Mouse (Mus musculus): ENCODE measurements around the gene Duxbl3. TPM values are rescaled to one million over a fixed set of nuclear protein-coding genes. Genes with fewer than 3 reads are reported as not detected.

Gene Duxbl3
- polyA plus RNA-seq (2014; fragmentation: Illumina TruSeq; extraction: RNeasy Lipid Tissue Mini Kit (QIAGEN cat#74804)): 3.9 TPM

DNA sequence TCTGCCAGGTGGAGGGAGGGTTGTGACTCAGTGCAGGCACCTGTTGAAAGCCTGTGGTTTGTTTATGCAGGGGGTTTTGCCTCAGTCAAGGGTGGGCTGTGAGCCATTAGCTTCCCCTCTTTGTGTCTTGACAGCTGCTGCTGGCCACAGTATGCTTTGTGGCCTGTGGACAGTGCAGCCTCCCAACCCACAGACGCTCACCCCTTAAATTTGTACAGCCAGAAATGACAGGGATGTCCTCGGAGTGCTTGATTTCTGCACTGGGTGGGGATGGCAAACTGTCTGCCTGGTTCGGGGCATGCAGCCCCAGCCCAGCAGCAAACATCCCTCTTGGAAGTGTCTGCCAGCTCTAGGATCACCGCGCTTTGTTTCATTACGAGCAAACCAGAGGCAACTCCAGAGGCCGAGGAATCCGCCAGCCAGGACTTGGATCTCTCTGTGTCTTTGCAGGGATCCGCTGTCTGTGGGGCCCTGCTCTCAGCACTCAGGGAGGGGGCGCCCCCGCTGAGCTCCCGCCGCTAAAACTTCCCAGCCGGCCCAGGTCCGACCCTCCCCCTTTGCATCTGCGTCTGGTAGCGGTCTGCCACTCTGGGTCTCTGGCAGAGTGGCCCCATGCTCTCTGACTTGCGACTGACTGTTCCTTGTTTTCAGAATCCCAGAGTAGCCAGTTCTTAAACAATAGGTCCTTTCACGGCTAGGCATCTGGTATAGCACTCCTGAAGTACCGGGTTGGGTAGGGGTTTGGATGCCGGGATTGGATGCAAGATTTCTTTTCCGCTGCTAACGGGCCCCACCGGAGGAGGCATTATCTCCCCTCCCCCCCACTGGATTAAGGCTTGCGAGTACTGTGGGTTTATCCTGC is at the start of gene Duxbl3:
Gene Duxbl3, plus strand, starts transcription at position 207 of the 862 bp plus-strand sequence.

Other genes starting within 250 kb of the Duxbl3 start
- gene Gm9780, start 215.3 kb upstream of the Duxbl3 start, polyA plus RNA-seq (2014; fragmentation: Illumina TruSeq; extraction: RNeasy Lipid Tissue Mini Kit (QIAGEN cat#74804)): 5.3 TPM
- not detected for gene Tmem254c, start 190.6 kb upstream of the Duxbl3 start, polyA plus RNA-seq (2014; fragmentation: Illumina TruSeq; extraction: RNeasy Lipid Tissue Mini Kit (QIAGEN cat#74804))
- not detected for gene Cphx2, start 176.4 kb upstream of the Duxbl3 start, polyA plus RNA-seq (2014; fragmentation: Illumina TruSeq; extraction: RNeasy Lipid Tissue Mini Kit (QIAGEN cat#74804))
- 2.3 TPM for gene Cphx3, start 175.7 kb upstream of the Duxbl3 start, polyA plus RNA-seq (2014; fragmentation: Illumina TruSeq; extraction: RNeasy Lipid Tissue Mini Kit (QIAGEN cat#74804))
- 8.2 TPM for gene Duxbl2, start 139.6 kb upstream of the Duxbl3 start, polyA plus RNA-seq (2014; fragmentation: Illumina TruSeq; extraction: RNeasy Lipid Tissue Mini Kit (QIAGEN cat#74804))
- gene Plac9b, start 75.5 kb upstream of the Duxbl3 start, polyA plus RNA-seq (2014; fragmentation: Illumina TruSeq; extraction: RNeasy Lipid Tissue Mini Kit (QIAGEN cat#74804)): not detected
- 44.2 TPM for gene Tmem254b, start 50.9 kb upstream of the Duxbl3 start, polyA plus RNA-seq (2014; fragmentation: Illumina TruSeq; extraction: RNeasy Lipid Tissue Mini Kit (QIAGEN cat#74804))